Mouse (Mus musculus) layer of hippocampus, adult 2 months (tissue): ENCODE data around the gene Naa40. TPM values are rescaled to one million over a fixed set of nuclear protein-coding genes. Genes with fewer than 3 reads are reported as not detected.
A peak's percentile ranks its signal among the peaks of the same experiment; 100 is the strongest.

Experiments used
- DNase-seq, 2 experiments: peaks; one replicate each; pipeline ENCODE4 v3.0.0; 2022; ENCODE audit warnings: low spot score in 2 of 2
- H3K27ac ChIP-seq: fragments of 200-600 bp; 2 replicates; pipeline ENCODE4 v1.8.1; 2022
- H3K4me3 ChIP-seq: fragments of 200-600 bp; 2 replicates; pipeline ENCODE4 v1.8.1; 2022; ENCODE audit warnings: mild to moderate bottlenecking
- CTCF ChIP-seq: fragments of 200-600 bp; conservative IDR thresholded peaks from 2 replicates; pipeline ENCODE4 v1.8.1; 2022; ENCODE audit warnings: antibody characterized with exemption, mild to moderate bottlenecking, moderate library complexity
- total RNA-seq, 2 experiments: library from RNA; stranded (reverse); gene quantifications; 2 replicates each; pipeline ENCODE4 v1.2.3; 2021

The Naa40 gene
- total RNA-seq, 2 experiments from 2014 or later = 34.2 to 38.1 TPM

DNA sequence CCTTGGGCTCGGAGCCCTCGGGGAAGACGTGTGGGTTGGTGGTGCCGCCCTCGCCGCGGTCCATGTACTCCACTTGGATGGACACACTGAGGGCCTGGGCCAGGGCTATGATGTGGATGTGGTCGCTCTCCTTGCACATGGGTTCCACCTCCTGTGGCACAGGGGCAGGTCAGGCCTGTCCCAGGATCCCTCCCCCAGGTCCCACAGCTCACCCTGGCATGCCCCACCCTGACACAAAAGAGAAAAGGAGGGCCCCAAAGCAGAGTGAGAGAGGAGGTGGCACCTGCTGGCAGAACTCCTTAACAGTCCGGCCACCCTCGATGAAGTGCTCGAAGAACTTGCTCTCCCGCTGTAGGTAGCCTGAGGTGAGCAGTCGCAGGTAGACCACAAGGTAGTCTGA, 41.9 kb downstream of the Naa40 start:
- no peak for DNase-seq
- no peak for TF ChIP-seq CTCF
- H3K4me3 ChIP-seq = no peak overlapping the region
- no peak overlapping the region for H3K27ac ChIP-seq

GRCm38 (mm10) chr19:7197445-7197844, 43.5 kb downstream of the Naa40 start:
- no peak for DNase-seq
- TF ChIP-seq CTCF = no peak
- Histone ChIP-seq H3K27ac (no peak overlapping the region), H3K4me3 (no peak overlapping the region)

GRCm38 (mm10) chr19:7196741-7197270, 44.2 kb downstream of the Naa40 start:
- no peak for DNase-seq
- no peak overlapping the region for H3K4me3 ChIP-seq
- H3K27ac ChIP-seq = no peak overlapping the region
- no peak for TF ChIP-seq CTCF

GRCm38 (mm10) chr19:7195900-7196728, 44.9 kb downstream of the Naa40 start:
- TF ChIP-seq CTCF = peak; percentile 98
- Histone ChIP-seq H3K4me3 (no peak overlapping the region), H3K27ac (no peak overlapping the region)
- peak in 1 of 2 experiments; percentile 72 for DNase-seq

DNA sequence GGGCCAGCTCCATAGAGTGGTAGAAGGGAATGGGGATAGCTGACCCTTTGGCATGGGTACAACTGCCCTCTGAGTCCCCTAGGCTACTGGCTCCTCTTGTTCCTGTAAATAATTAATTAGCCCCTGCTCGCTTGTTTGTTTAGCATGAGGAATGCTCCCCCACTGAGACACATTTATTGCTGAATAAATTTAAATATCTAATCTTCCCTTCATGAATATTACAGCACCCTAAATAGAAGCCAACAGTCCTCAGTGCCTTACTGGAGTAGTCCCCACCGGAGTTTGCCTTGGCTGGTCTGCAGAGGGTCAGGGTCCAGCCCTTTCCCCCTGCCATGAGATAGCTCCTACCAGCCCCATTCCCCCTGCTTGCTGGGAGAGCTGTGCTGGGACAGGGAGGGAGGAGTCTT, 48.4 kb downstream of the Naa40 start:
- DNase-seq = no peak
- no peak overlapping the region for H3K4me3 ChIP-seq
- TF ChIP-seq CTCF = no peak
- H3K27ac ChIP-seq = no peak overlapping the region

GRCm38 (mm10) chr19:7191639-7192038, 49.3 kb downstream of the Naa40 start:
- no peak overlapping the region for H3K4me3 ChIP-seq
- no peak for DNase-seq

GRCm38 (mm10) chr19:7190986-7191385, 50.0 kb downstream of the Naa40 start:
- no peak overlapping the region for H3K27ac ChIP-seq
- no peak overlapping the region for H3K4me3 ChIP-seq
- no peak for DNase-seq
- no peak for TF ChIP-seq CTCF

More at GRCm38 (mm10) chr19:7191639-7192038, 49.3 kb downstream of the Naa40 start:
- H3K27ac ChIP-seq = no peak overlapping the region
- TF ChIP-seq CTCF = no peak

GRCm38 (mm10) chr19:7189026-7189425, 52.0 kb downstream of the Naa40 start:
- no peak overlapping the region for H3K4me3 ChIP-seq
- no peak for DNase-seq
- TF ChIP-seq CTCF = no peak
- no peak overlapping the region for H3K27ac ChIP-seq

GRCm38 (mm10) chr19:7187157-7187556, 53.8 kb downstream of the Naa40 start:
- H3K27ac ChIP-seq = no peak overlapping the region
- H3K4me3 ChIP-seq = no peak overlapping the region
- no peak for DNase-seq
- no peak for TF ChIP-seq CTCF

GRCm38 (mm10) chr19:7185715-7186291, 55.2 kb downstream of the Naa40 start:
- Histone ChIP-seq H3K27ac (no peak overlapping the region), H3K4me3 (no peak overlapping the region)
- DNase-seq = no peak
- no peak for TF ChIP-seq CTCF

DNA sequence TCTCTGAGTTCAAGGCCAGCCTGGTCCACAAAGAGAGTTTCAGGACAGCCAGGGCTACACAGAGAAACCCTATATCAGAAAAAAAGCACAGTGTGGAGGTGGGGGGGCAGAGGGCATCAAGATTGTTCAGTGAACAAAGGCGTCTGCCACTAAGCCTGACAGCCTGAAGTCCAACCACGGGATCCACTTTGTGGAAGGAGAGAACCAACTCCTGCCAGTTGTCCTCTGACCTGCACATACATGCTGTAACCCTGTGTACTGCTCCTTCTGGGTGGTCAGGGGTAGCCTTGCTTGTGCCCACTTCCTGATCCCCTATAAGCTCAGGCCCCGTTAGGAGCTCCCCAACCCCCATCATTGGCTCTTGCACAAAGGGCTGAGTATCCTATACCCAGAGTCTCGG, 55.9 kb downstream of the Naa40 start:
- Histone ChIP-seq H3K4me3 (no peak overlapping the region), H3K27ac (no peak overlapping the region)
- no peak for TF ChIP-seq CTCF
- no peak for DNase-seq

GRCm38 (mm10) chr19:7183419-7183818, 57.6 kb downstream of the Naa40 start:
- DNase-seq = no peak
- no peak for TF ChIP-seq CTCF
- H3K4me3 ChIP-seq = no peak overlapping the region
- H3K27ac ChIP-seq = no peak overlapping the region

DNA sequence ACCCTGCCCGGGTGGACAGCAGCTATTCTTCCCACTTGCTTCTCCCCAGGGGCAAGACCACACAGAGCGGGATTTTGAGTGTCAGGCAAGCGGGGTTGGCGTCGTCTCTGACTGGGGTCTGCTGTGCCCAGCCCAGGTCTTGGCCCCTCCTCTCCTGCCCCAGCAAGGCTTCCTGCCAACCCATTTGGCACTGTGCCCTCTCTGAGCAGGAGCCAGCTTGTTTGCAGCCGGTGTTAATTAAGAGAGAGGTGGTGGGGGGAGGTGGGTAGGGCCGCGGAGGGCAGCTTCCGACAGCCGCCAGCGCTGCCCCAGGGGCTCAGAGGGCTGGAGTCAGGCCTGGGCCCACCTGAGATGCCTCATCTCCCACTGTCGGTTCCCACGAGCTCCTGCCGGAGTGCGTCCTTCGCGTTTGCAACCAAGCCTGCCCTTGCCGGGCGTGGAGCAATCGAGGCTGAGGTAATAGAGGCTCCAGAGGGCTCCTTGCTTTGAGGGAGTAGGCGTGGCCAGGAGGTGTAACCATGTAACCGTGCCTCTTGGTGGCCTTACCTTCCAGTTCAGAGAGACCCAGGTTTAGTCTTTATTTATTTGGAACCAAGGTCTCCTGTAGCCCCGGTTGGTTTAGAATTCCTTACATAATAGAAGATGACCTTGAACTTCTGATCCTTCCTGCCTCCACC, 58.6 kb downstream of the Naa40 start:
- TF ChIP-seq CTCF = no peak
- peak overlapping the region; percentile 53; the same call in 1 of the 2 replicates for H3K27ac ChIP-seq
- DNase-seq = peak; percentile 77 to 79

More for the DNA sequence above, 58.6 kb downstream of the Naa40 start:
- no peak overlapping the region for H3K4me3 ChIP-seq
